Mouse (Mus musculus): Measurements from ENCODE around the gene Gpr18.

Gpr18 gene

GRCm38 (mm10) chr14:121922731-121923130 is 7.2 kb upstream of the Gpr18 start:
- no peak for DNase-seq (ENCODE audit: low spot score in 2 of 2)

DNA sequence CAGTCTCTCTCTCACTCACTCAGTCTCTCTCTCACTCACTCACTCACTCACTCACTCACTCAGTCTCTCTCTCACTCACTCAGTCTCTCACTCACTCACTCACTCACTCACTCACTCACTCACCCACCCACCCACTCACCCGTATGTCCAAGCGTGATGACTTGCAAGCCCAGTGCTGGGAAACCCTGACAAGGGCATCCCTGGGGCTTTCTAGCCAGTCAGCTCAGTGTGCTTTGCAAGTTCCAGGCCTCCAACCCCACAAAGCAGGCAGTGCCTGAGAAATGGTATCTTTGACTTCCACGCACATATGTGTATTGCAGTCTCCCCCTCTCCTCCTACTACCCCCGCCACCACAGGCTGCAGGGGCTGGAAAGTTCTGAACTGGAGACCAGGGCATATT is 6.4 kb upstream of the Gpr18 start:
- no peak for DNase-seq (ENCODE audit: low spot score in 2 of 2)

DNA sequence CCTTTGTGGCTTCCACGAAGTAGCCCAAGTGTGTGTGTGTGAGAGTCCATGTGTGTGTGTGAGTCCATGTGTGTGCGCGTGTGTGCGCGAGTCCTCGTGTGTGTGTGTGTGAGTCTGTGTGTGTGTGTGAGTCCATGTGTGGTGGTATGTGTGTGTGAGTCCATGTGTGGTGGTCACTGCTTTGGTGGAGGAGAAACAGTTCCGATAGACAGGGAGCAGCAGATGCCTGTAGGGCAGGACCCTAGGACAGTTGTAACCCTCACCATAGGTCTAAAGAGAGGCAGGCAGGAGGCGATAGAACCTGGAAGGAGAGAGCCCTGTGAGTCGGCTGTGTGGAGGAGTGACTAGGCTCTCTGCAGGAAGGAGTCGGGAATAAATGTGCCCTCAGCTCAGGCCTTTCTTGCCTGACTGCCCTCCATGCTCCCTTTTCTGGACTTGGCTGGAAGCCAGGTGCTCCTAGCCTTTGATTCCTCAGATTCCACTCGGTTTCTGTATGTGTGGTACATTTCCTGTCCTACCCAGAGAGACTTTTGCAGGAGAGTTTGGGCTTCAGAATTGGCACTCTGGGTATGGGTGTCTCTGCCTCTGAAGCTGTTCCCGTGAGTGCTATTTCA is 5.0 kb upstream of the Gpr18 start:
- no peak for DNase-seq (ENCODE audit: low spot score in 2 of 2)

DNA sequence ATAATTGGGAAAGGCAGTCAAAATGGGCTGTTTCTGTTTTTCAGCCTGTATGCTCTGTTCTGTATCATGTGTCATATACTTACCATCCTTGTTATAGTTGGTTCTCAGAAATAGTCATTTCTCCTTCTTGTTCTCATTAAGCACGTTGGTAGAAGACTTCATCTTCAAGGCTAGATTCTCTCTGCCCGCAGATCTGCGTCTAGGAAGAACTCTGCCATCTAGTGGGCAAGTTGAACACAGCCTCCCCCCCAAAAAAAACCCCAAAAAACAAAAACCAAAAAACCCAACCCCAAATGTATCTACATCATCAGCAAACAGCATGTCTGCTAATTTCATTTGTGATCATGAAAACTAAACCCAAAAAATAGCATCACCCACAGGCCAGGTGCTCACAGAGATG is 4.2 kb upstream of the Gpr18 start:
- DNase-seq (ENCODE audit: low spot score in 2 of 2), result no peak

GRCm38 (mm10) chr14:121918266-121918665 is 2.7 kb upstream of the Gpr18 start:
- DNase-seq (ENCODE audit: low spot score in 2 of 2), result no peak

DNA sequence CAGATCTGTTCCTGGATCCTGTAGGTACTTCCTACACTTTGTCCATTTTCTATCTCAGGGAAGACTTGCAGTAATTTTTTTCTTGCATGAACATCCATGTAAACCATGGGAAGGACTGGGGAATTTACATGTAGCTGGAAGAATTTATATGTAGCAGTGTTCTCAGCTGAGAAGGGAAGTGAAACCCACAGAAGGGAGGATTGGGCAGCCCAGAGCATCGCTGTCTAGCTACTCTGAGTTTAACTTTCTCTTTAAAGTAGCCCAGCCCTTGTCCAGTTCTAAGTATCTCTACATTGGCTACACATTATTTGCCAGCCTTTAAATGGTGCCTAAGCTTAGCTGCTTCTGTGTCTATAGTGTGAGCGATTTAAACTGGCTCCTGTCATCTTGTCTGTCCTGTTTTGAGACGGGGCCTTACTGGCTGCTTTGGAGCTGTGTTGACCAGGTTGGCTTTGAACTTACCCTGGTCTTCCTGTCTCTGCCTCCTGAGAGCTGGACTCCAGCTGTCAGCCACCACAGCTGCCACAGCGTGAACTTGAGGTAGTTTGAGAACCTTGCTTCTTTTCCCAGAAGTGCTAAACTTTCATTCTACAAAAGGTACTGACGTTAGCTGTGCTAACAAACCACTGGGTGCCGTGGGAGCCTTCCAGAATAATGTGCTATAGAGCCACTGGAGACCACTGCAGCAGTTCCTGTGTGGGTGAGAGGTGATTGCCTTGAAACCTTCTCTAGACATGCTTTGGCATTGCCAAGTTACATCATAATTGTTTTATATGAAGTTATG is 922 bp upstream of the Gpr18 start:
- no peak for DNase-seq (ENCODE audit: low spot score in 2 of 2)

- no peak for DNase-seq (ENCODE audit: low spot score in 2 of 2)
These were observed 438 bp downstream of the Gpr18 start for GRCm38 (mm10) chr14:121915143-121915542.

- no peak for DNase-seq (ENCODE audit: low spot score in 2 of 2)
These were observed 3.1 kb downstream of the Gpr18 start for GRCm38 (mm10) chr14:121912501-121912900.

DNA sequence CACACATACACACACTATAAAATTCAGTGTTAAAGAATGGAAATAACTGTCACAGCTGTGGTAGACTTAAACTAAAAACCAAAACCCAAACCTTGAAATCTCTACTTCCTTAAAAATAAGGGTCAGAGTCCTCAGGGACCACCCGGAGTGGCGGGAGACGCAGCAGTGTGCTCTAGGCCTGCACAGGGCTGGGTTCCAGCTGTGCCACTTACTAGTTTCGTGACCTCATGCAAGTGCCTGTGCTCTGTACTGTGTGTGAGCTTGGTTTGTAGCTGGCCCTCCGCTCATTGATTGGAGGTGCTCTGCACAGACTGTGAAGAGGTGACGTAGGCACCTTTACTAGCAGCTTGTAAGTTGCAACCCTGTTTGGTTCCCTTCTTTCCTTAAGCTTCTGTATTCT is 5.7 kb downstream of the Gpr18 start:
- DNase-seq (ENCODE audit: low spot score in 2 of 2), result no peak

DNA sequence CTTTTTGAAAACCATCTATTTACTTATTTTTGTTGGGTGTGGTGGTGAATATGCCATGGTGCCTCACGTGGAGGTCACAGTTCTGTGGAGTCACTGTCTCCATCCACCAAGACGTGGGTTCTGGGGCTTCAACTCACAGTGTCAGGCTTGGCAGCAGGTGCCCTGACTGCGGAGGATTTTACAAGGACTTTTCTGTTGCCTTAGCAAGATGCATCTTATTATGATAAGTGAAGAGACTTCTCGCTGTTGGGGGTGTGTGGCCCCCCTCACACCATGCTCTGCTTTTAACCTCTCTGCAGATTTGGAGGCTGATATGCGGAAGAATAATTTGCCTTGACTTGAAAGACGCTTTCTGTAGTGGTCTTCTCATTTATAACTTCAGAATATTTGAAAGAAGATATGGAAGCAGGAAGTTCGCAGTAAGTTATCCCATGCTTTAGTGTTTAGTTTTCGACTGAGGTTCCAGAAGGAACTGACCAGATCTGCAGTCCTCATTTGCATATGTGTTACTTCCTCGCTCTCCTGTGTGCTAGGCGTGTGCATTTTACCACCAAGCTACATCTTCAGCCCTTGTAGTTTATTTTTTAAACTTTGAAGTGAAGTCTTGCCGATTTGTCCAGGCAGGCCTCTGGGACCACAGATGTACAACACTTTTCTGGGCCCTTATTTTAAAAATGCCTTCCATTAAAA is 8.4 kb downstream of the Gpr18 start:
- DNase-seq (ENCODE audit: low spot score in 2 of 2), result no peak

DNA sequence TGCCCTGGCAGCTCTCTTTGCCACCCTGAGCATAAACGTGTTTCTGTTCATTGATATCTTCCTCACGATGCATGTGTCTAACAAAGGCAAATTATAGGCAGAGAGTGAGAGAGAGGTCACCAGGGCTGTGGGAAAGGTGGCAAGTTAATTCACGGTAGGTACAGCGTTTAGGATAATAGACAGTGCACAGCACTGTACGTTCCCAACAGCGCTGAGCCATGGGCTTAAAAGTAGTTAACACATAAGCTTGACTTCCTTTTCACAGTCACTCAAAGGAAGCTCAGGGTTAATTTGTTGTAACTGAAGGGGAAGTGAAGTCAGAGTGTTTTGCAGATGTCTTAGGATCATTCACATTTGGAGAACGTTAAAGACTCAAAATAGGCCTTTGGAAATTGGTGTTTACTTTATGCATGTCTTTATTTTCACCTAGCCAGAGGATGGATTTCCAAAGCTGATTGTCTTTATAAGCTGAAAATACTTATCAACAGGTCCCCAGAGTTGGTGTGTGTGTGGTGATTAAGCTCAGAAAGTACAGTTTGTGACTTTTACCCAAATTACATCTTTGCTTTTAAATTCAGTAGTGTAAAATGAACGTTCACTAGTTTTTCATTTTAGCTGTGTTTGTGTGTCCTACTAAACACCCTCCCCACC is 9.1 kb downstream of the Gpr18 start:
- no peak for DNase-seq (ENCODE audit: low spot score in 2 of 2)

DNA sequence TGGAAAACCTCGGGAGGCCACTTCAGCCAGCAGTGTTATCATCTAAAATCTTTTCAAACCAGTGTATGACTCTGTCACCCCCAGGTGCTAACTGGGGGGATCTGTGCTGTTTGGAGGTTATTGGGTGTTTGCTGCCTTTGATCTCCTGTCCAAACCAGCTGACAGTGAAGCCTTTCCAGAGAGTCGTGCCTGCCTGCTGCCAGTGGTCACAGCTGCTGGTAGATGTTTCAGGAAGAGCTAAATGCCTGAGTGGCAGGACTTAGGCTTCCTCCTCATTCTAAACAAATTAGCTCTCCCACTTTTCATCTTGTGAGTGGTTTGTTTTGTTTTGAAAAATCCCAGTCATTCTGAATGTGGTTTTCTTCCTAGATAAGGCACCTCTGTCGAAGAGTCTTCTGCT is 10.8 kb downstream of the Gpr18 start:
- no peak for DNase-seq (ENCODE audit: low spot score in 2 of 2)

- no peak for DNase-seq (ENCODE audit: low spot score in 2 of 2)
These were observed 12.2 kb downstream of the Gpr18 start for GRCm38 (mm10) chr14:121903381-121903876.

GRCm38 (mm10) chr14:121901511-121901910 is 14.1 kb downstream of the Gpr18 start:
- no peak for DNase-seq (ENCODE audit: low spot score in 2 of 2)

DNA sequence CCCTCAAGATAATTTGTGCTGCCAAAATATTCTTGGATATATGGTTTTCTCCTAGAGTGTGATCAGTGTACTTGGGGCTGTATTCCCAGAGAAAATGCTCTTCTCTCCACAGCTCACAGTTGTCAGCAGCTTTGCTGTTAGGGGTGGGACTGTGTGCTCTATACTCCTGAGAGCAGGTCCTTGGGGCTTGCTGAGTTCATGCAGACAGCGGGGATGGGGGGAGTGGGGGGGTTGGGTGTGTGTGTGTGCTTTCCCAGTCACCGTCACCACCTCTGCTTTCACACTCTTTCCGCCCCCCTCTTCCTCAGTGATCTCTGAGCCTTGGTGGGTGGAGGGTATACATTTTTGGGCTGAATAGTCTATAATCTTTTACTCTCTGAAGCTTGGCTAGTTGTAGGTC is 16.5 kb downstream of the Gpr18 start:
- no peak for DNase-seq (ENCODE audit: low spot score in 2 of 2)

GRCm38 (mm10) chr14:121898509-121898908 is 17.1 kb downstream of the Gpr18 start:
- no peak for DNase-seq (ENCODE audit: low spot score in 2 of 2)

GRCm38 (mm10) chr14:121897773-121898172 is 17.8 kb downstream of the Gpr18 start:
- no peak for DNase-seq (ENCODE audit: low spot score in 2 of 2)

- DNase-seq (ENCODE audit: low spot score in 2 of 2), result no peak
These were observed 19.2 kb downstream of the Gpr18 start for GRCm38 (mm10) chr14:121896126-121897090.

DNA sequence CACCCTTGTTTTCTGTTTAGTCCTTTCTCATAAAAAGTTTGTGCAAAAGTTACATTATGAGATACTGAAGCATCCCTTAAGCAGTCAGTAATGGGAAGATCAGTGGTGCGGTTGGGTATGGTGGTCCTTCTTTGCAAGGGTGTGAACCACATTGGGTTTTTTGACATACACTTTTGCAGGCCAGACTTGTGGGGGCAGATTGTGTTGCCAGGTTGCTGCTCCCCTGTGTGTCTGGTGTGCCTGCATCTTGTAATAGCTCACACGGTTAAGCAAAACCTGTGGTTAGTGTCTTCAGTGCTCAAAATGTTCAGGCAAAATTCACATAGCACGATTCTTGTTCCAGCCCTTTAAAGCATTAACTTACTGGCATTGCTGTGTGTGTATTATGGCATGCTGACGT is 20.3 kb downstream of the Gpr18 start:
- no peak for DNase-seq (ENCODE audit: low spot score in 2 of 2)

DNA sequence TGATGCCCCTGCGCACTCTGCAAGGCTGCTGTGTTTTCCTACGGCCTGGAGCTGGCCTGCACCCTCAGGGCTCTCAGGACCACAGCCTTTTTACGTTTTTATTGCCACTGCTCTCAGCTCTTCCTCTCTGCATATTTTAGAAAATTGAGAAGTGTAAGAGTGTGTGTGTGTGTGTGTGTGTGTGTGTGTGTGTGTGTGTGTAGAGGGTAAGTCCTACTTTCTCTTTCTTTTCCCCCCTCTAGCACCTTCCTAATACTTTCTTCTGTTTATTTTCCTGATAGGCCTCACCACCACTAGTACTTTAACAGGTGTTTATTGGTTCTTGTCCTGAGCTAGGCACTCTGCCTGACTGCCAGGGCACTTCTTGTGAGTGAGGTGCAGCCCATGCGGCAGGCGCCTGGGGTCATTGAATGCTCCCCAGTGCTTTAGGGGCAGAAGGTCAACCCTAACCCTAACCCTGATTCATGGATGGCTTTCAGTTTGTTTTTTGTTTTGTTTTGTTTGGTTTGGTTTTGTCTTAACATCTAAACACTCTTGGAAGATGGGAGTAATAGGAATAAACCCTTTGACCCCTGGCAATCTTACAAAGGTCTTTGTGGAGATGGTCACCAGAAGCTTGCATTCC is 21.0 kb downstream of the Gpr18 start:
- DNase-seq (ENCODE audit: low spot score in 2 of 2), result no peak

DNA sequence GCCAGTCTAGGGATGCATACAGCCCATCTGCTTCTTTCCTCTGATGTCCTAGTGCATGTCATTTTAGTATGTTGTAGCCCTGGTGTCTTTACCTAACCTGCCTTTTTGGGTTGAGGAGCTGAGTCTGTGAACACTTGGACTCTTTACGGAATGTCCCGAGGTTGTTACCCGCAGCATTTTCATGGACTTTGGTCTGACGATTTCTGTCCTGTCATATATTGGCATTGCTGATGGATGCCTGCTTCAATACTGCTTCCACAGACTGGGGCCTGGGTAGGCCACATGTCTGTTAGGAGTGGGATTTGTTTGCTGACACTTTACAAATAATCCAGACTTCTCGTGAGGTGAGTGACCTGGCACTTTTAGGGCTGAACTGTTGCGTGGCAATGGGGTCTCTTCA is 21.8 kb downstream of the Gpr18 start:
- no peak for DNase-seq (ENCODE audit: low spot score in 2 of 2)
